Mouse (Mus musculus) spleen, postnatal 10 days (tissue): Measurements from ENCODE around the gene Cep290.

Experiments
- DNase-seq, 2 experiments: peaks; one replicate each; pipeline ENCODE4 v3.0.0; 2021 to 2022; ENCODE audit warnings: low spot score in 2 of 2

The Cep290 gene

DNA sequence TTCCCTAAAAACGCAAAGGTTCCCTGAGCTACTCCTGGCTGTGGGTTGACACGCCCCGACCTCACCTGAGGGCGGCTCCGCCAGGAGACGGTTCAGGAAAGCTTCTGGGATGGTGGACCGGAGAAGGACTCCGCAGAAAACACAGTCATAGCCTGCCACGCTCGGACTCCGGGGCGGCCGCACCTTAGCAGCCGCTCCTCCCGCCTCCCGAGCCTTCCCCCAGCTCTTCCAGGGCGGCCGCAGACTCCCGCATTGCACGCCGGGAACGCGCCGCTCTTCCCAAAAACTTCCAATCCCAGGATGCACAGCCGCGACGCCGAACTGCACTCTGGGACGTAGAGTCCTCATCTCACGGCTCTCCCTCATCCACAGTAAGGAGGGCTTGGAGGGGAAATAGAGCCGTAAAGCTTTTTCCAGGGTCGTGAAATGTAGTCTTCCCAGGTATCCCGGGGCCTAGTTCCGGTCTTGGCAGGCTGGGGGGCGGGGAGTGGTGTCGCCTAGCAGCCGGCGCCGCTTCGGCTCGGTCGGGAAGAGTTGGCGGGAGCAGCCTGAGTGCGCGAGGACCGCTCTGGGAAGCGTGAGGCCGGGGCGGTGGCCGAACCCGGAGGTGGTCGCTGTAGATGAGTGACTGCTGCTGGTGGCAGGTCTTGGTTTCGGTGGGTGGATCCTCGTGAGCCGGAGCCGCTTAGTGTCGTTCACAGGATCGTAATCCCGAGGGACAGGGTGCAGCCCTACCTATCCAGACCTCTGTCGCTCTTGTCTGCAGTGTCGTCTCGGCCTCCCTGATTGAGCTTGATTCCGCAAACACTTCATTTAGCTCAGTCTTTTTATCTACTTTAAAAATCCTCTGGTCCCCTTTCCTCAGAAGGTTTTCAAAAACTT, at the start of gene Cep290, which contains the start of gene Tmtc3:
Gene Cep290, plus strand, starts transcription at position 462 of the 882 bp plus-strand sequence.
Gene Tmtc3, minus strand, starts transcription at position 254 of the 882 bp plus-strand sequence.
- peak; percentile 61 to 88 for DNase-seq

- DNase-seq, result no peak
Observed at GRCm38 (mm10) chr10:100449394-100449793, 38.0 kb upstream of the Cep290 start.

DNA sequence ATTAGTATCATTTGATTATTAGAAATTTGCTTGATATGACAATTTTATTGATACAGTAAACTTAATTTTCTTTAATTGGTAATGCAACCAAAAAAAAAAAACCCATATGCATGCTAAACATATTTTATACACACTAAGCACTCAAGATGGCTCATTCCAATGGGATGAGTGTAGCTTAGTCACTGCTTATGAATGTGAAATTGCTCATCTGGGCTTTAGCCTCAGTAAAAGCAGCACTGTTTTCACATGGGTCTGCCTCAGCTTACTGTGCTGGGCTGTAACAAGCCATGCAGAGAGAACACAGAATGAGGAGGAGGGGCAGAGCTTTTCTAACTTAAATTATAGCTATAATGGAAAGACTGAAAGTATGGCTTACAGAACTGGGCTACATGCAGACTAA, 26.8 kb upstream of the Cep290 start:
- no peak for DNase-seq

- DNase-seq, result no peak
Observed at GRCm38 (mm10) chr10:100475040-100475439, 12.3 kb upstream of the Cep290 start.

DNA sequence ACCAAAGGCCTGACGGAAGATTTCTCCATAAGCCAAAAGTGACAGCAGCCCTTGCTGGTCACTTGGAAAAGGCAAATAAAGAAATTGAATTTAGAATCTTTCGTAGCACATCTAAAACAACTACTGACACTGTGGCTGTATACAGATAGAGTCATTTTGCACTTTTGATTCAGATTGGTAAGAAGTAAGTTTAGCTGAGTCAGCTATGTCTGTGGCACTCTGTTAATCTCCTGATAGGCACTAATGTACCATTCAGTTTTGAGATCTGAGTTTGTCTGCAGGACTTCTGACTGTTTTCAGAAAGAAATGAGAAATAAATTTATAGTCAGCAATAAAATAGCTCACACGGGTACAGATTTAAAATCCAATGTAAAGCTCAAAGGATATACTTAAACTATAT, 7.8 kb upstream of the Cep290 start:
- DNase-seq, result no peak

DNA sequence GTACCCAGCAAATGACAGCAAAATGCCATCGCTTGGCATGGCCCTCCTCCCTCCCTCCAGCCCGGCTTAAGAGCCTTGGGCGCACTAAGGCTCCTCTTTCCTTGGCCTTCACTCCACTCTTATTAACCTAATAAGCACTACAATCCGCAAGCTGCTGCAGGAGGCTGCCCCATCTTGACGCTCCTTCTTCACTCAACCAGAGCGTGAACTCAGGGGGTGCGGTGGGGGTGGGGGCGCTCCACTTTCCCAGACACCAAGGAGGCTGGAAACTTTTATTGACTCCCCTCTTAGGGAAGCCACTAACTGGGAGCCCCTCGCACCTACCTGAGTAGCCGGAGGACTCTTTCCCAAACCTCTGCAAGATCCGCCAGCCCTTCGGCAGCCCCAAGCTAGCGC, 659 bp upstream of the Cep290 start:
- no peak for DNase-seq

DNA sequence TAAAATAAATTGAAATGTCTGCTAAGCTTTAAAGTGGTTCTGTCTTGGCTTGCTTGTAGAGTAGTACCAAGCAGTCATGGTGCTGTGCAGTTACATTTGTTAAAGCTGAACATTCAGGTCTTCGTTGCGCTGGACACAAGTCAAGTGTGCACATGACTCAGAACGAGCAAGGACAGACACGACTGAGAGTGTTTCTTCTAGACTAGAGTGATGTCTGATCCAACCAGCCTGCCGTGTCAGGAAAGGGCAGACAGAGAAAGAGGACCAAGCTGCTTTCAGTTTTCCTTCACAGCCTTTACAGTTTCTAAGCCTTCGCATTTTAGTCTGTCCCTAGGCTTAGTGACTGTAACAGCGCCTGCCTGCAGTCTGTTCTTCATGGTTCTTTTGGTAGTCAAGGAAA, 4.6 kb downstream of the Cep290 start:
- no peak for DNase-seq

GRCm38 (mm10) chr10:100498309-100498708, 11.0 kb downstream of the Cep290 start:
- DNase-seq, result peak; percentile 17 to 42

DNA sequence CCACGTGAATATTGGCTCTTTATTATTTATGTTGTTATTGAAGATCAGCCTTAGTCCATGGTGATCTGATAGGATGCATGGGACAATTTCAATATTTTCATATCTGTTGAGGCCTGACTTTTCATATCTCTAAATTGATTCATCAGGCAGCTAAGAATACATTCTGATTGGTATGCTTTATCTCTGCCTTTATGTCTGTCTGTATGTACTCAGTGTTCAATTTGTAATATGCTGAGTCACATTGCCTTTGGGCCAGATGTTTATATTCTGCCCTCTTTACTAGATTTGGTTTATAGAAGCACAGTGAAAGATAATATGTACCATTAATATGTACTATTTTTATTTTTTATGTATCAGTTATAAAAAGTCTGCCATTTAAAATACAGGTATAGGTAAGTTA, 20.8 kb downstream of the Cep290 start:
- DNase-seq, result no peak

DNA sequence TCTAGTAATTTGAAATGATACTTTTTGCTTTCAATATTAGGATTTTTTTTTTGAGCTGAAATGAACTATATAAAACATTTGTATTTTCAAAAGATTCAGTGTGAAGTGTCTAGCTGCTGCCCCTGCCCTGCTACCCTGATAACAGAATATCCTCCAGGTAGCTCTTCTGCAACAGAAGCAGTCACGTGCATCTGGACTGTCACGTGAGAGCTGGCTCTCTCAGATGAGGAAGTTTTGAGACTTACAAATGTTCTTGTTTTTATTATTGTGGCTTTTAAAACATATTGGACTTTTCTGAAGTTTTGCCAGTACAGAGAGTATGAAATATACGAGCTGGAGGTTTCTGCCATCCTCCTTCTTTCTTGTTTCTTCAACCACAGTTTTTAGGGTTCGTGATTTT, 34.3 kb downstream of the Cep290 start:
- no peak for DNase-seq

DNA sequence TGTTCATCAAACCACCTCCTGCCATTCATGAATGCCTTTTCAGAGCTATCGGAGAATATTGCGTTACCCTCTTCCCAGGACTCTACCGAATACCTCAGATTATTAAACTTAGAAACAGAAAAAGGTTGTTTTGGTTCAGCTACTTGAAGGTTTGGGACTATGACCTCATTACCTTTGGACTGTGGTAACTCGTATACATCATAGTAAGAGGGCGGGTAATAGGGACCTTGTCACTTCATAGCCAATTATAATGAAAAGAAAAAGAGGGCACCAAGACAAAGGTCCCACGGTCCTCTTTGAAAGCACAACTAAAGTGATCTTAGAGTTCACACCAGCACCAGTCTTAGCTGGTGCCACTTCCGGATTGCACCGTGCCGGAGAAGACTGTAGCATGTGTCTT, 35.0 kb downstream of the Cep290 start:
- no peak for DNase-seq

GRCm38 (mm10) chr10:100524499-100525390, 37.4 kb downstream of the Cep290 start:
- DNase-seq, result no peak

- no peak for DNase-seq
Observed at GRCm38 (mm10) chr10:100556566-100557175, 69.3 kb downstream of the Cep290 start.

GRCm38 (mm10) chr10:100560194-100560883, 73.0 kb downstream of the Cep290 start:
- peak in 1 of 2 experiments; percentile 21 for DNase-seq

GRCm38 (mm10) chr10:100564112-100564511, 76.8 kb downstream of the Cep290 start:
- no peak for DNase-seq

DNA sequence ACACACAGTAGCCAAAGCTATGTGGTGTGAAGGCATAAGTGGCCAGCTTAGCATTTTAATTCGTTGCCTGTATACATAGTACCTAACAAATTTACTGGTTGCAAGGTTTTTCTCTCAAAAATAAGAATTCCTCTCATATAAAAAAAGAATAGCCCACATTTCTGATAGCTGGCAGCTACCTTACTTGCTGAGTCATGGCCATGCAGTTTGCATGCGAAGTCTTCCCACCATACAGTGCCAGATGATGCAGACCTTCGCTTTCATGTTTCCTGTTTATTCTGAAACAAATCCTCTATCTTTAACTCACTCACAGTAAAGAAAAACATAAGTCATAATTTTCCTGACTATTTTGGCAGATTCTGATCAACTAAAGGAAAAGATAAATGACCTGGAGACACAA, 84.3 kb downstream of the Cep290 start:
- peak in 1 of 2 experiments; percentile 20 for DNase-seq

DNA sequence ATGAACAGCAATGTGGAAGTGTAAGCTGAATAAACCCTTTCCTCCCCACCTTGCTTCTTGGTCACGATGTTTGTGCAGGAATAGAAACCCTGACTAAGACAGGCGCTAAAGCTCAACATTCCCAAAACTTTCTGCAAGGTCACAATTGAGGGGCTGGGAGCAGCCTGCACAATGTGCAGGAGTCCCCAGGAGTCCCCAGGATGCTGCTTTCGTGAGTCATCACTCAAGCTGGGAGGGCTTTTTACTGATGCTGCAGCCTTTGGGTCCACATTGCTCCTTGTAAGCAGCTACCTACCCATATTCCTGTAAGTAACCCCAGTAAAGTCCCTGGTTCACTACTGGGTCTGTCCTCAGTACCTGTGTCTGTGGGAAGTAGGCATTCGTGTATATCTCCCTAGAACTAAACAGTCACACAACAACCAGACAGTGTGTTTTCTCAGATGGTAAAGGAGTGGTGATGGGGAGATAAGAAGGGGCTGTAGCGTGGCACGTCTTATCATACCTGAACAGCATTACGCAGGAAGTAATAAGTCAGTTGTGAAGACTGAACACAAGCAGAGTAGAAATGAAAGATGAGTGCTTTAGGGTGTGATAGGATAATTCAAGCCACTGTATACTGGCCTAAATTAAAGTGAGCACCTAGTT, 87.3 kb downstream of the Cep290 start:
- no peak for DNase-seq

GRCm38 (mm10) chr10:100575294-100575693, 87.9 kb downstream of the Cep290 start:
- no peak for DNase-seq

DNA sequence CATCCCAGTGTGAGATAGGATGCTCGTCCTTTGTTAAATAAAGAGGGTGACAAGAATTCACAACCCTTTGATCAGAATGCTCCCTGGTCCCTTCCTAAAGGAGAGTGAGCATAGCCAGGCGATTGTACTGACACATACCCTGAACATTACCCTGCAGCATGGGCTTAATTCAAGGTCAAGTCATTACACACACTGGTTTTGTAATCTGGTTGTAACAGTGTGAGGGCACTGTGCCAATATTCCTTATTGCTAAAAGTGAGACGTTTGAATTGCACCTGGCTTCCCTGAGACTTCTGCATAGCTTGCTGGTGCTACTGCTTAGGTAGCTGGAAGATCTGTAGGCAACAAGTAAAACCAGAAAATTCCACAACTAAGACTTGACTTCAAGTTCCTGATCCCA, 96.8 kb downstream of the Cep290 start:
- no peak for DNase-seq

DNA sequence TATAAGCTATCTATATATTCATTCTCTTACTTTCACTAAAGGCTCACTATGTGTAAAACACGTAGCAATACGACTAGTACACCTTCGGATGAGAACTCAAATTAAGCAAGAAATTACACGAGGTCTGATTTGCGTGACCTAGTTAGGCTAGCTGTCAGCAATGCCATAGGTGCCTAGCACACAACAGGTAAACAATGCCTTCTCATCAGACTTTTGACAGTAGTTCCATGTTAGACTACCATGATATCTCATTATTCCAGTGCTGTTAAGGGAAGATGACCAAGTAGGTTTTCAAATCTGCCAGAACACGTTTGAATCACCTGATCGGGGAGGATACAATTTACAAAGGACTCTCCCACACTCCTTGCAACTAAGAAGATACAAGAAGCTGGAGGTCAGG, 101.2 kb downstream of the Cep290 start:
- no peak for DNase-seq

DNA sequence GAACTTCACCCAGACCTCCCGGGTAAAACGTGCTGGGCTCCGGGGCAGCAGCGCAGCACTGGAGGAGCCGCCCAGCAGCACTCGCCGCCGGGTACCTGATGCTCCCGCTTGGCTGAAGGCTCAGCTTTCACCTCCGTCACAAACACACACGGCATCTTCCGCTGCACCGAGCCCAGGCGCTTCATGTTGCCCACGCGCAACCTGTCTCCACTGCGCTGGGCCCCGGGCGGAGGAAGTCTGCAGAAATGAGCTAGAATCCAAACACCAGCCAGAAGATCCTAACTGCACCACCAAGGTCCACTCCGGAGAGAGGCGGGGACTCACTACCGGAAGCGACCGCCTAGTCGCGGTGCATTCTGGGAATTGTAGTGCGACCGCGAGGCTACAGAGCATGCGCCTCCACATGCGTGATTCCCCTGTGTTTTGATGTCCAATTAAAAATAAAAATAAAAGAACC, 101.6 kb downstream of the Cep290 start:
- DNase-seq, result peak; percentile 84 to 93
